Mouse (Mus musculus): ENCODE results near the gene Ghrhr. TPM values are rescaled to one million over a fixed set of nuclear protein-coding genes. Genes with fewer than 3 reads are reported as not detected.
A peak's percentile ranks its signal among the peaks of the same experiment; 100 is the strongest.

Gene Ghrhr
- total and polyA plus RNA-seq, 3 experiments: not detected

- DNase-seq (ENCODE audit: low read depth, low spot score): peak; percentile 56
- H3K36me3 ChIP-seq (ENCODE audit: control insufficient read depth in 1 of 2, insufficient read depth in 2 of 2, low read length in 2 of 2): no peaks in the 10 kb centered on the region
- H3K79me2 ChIP-seq (ENCODE audit: control insufficient read depth, insufficient read depth, low read length, poor library complexity): no peaks in the 10 kb centered on the region
- H3K4me1 ChIP-seq (ENCODE audit: control insufficient read depth in 1 of 2, insufficient read depth in 2 of 2, low read length in 2 of 2): no peaks in the 10 kb centered on the region
- H3K9ac ChIP-seq (ENCODE audit: control insufficient read depth, low read depth, low read length, poor library complexity, severe bottlenecking): no peak overlapping the region
- no peak overlapping the region for H3K27ac ChIP-seq (ENCODE audit: control insufficient read depth, low read depth, low read length)
- H3K4me3 ChIP-seq (ENCODE audit: control insufficient read depth in 1 of 2, insufficient read depth in 1 of 2, low read depth in 2 of 2, low read length in 2 of 2): no peak overlapping the region
- TF ChIP-seq CHD1 (IDR thresholded peaks at IDR 0.05; ENCODE audit: low read depth, low read length) (no peak), MAFK (IDR thresholded peaks at IDR 0.05; ENCODE audit: borderline replicate concordance, low read depth, low read length) (no peak), SMC3 (IDR thresholded peaks at IDR 0.05; ENCODE audit: low read depth, low read length) (peak; percentile 77), KAT2A (conservative IDR thresholded peaks at IDR 0.05; ENCODE audit: low read depth, low read length) (no peak), CTCF (IDR thresholded peaks at IDR 0.05 in 2 of 3, conservative IDR thresholded peaks at IDR 0.05 in 1 of 3; ENCODE audit: control insufficient read depth in 1 of 3, insufficient read depth in 1 of 3, low read depth in 2 of 3, low read length in 3 of 3, poor library complexity in 1 of 3, severe bottlenecking in 1 of 3) (peak; percentile 64 to 74 (median 69)), SIN3A (IDR thresholded peaks at IDR 0.05; ENCODE audit: low read length) (no peak), NELFE (IDR thresholded peaks at IDR 0.05; ENCODE audit: low read depth, low read length) (no peak), RAD21 (IDR thresholded peaks at IDR 0.05; ENCODE audit: low read depth, low read length) (peak; percentile 43)
- no peaks in the 10 kb centered on the region for H3K27me3 ChIP-seq (ENCODE audit: control insufficient read depth in 1 of 2, insufficient read depth in 2 of 2, low read length in 2 of 2)
- H3K9me3 ChIP-seq (replicated peaks; ENCODE audit: insufficient read depth, low read length): no peaks in the 10 kb centered on the region
Observed at GRCm38 (mm10) chr6:55392453-55392852, 16.4 kb downstream of the Ghrhr start.

DNA sequence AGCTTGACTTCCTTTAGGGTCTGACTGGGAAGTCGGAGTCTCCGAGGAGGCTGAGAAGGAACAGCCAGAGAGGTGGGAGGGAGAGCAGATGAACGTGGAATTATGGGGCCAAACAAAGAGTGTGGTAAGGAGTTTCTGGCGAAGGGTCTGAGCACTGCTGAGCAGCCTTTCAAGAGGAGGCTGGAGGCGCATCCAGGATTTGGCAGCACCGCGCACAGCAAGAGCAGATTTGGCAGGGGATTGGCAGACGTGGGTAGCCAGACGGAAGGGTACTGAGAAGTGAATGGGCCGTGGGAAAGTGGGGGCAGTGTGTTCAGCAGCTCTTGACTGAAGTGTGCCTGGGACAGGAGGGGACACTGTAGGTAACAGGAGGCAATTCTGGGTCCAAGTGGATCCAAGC lies 18.8 kb downstream of the Ghrhr start:
- H3K9me3 ChIP-seq (replicated peaks; ENCODE audit: insufficient read depth, low read length): no peaks in the 10 kb centered on the region
- H3K27me3 ChIP-seq (ENCODE audit: control insufficient read depth in 1 of 2, insufficient read depth in 2 of 2, low read length in 2 of 2): no peaks in the 10 kb centered on the region; a peak in 1 of 4 replicates
- TF ChIP-seq ZMIZ1 (IDR thresholded peaks at IDR 0.05; ENCODE audit: low read depth, low read length) (no peak), ZKSCAN1 (IDR thresholded peaks at IDR 0.05; ENCODE audit: low read depth, low read length) (no peak), MYB (IDR thresholded peaks at IDR 0.05; ENCODE audit: low read depth, low read length) (no peak), NRF1 (IDR thresholded peaks at IDR 0.05; ENCODE audit: insufficient read depth, low read depth, low read length, poor library complexity, severe bottlenecking) (no peak), SMC3 (IDR thresholded peaks at IDR 0.05; ENCODE audit: low read depth, low read length) (no peak), GATA1 (IDR thresholded peaks at IDR 0.05; ENCODE audit: low read depth, low read length) (no peak), POLR2AphosphoS2 (IDR thresholded peaks at IDR 0.05; ENCODE audit: low read length) (no peak), MAFK (IDR thresholded peaks at IDR 0.05; ENCODE audit: borderline replicate concordance, low read depth, low read length) (no peak)
- no peaks in the 10 kb centered on the region for H3K36me3 ChIP-seq (ENCODE audit: control insufficient read depth in 1 of 2, insufficient read depth in 2 of 2, low read length in 2 of 2)
- H3K4me3 ChIP-seq (ENCODE audit: control insufficient read depth in 1 of 2, insufficient read depth in 1 of 2, low read depth in 2 of 2, low read length in 2 of 2): no peak overlapping the region
- DNase-seq (ENCODE audit: low read depth, low spot score): no peak
- H3K79me2 ChIP-seq (ENCODE audit: control insufficient read depth, insufficient read depth, low read length, poor library complexity): no peaks in the 10 kb centered on the region
- no peaks in the 10 kb centered on the region for H3K4me1 ChIP-seq (ENCODE audit: control insufficient read depth in 1 of 2, insufficient read depth in 2 of 2, low read length in 2 of 2)
- no peak overlapping the region for H3K9ac ChIP-seq (ENCODE audit: control insufficient read depth, low read depth, low read length, poor library complexity, severe bottlenecking)
- H3K27ac ChIP-seq (ENCODE audit: control insufficient read depth, low read depth, low read length): no peak overlapping the region

- H3K36me3 ChIP-seq (ENCODE audit: control insufficient read depth in 1 of 2, insufficient read depth in 2 of 2, low read length in 2 of 2): no peaks in the 10 kb centered on the region
- no peak for TF ChIP-seq ZKSCAN1 (IDR thresholded peaks at IDR 0.05; ENCODE audit: low read depth, low read length)
- no peak for TF ChIP-seq E2F4 (IDR thresholded peaks at IDR 0.05; ENCODE audit: borderline replicate concordance, low read depth, low read length)
- TF ChIP-seq MAFK (IDR thresholded peaks at IDR 0.05; ENCODE audit: borderline replicate concordance, low read depth, low read length): no peak
- no peak for TF ChIP-seq RCOR1 (IDR thresholded peaks at IDR 0.05; ENCODE audit: low read depth, low read length)
- TF ChIP-seq NRF1 (IDR thresholded peaks at IDR 0.05; ENCODE audit: insufficient read depth, low read depth, low read length, poor library complexity, severe bottlenecking): no peak
- TF ChIP-seq POLR2A (IDR thresholded peaks at IDR 0.05; ENCODE audit: control insufficient read depth in 1 of 2, insufficient read depth in 1 of 2, low read depth in 1 of 2, low read length in 2 of 2, poor library complexity in 1 of 2): no peak
- TF ChIP-seq MXI1 (IDR thresholded peaks at IDR 0.05; ENCODE audit: low read depth, low read length): no peak
- no peak for TF ChIP-seq BHLHE40 (IDR thresholded peaks at IDR 0.05; ENCODE audit: borderline replicate concordance, low read depth, low read length)
- TF ChIP-seq ELF1 (IDR thresholded peaks at IDR 0.05; ENCODE audit: low read depth, low read length): no peak
- TF ChIP-seq ZC3H11A (IDR thresholded peaks at IDR 0.05; ENCODE audit: low read depth, low read length): no peak
- TF ChIP-seq MAZ (IDR thresholded peaks at IDR 0.05; ENCODE audit: low read depth, low read length): no peak
- TF ChIP-seq TBP (IDR thresholded peaks at IDR 0.05; ENCODE audit: low read depth, low read length): no peak
- no peak for TF ChIP-seq ZNF384 (IDR thresholded peaks at IDR 0.05; ENCODE audit: low read depth, low read length)
- TF ChIP-seq SMC3 (IDR thresholded peaks at IDR 0.05; ENCODE audit: low read depth, low read length): no peak
- no peak for TF ChIP-seq MYC (IDR thresholded peaks at IDR 0.05; ENCODE audit: low read depth, low read length)
- TF ChIP-seq GATA1 (IDR thresholded peaks at IDR 0.05; ENCODE audit: low read depth, low read length): no peak
- TF ChIP-seq KAT2A (conservative IDR thresholded peaks at IDR 0.05; ENCODE audit: low read depth, low read length): no peak
- H3K4me1 ChIP-seq (ENCODE audit: control insufficient read depth in 1 of 2, insufficient read depth in 2 of 2, low read length in 2 of 2): no peaks in the 10 kb centered on the region
- DNase-seq (ENCODE audit: low read depth, low spot score): no peak
- H3K9me3 ChIP-seq (replicated peaks; ENCODE audit: insufficient read depth, low read length): no peaks in the 10 kb centered on the region
- no peaks in the 10 kb centered on the region for H3K79me2 ChIP-seq (ENCODE audit: control insufficient read depth, insufficient read depth, low read length, poor library complexity)
- no peak overlapping the region for H3K4me3 ChIP-seq (ENCODE audit: control insufficient read depth in 1 of 2, insufficient read depth in 1 of 2, low read depth in 2 of 2, low read length in 2 of 2)
- no peak overlapping the region for H3K27ac ChIP-seq (ENCODE audit: control insufficient read depth, low read depth, low read length)
- no peak overlapping the region for H3K9ac ChIP-seq (ENCODE audit: control insufficient read depth, low read depth, low read length, poor library complexity, severe bottlenecking)
- H3K27me3 ChIP-seq (ENCODE audit: control insufficient read depth in 1 of 2, insufficient read depth in 2 of 2, low read length in 2 of 2): no peaks in the 10 kb centered on the region; a peak in 1 of 4 replicates
Observed at GRCm38 (mm10) chr6:55396176-55396575, 20.1 kb downstream of the Ghrhr start.
